Mouse (Mus musculus) megakaryocyte progenitor cell, adult 5-6 weeks (primary cell): ENCODE measurements around the gene Mbnl1. TPM values are rescaled to one million over a fixed set of nuclear protein-coding genes. Genes with fewer than 3 reads are reported as not detected.
A peak's percentile ranks its signal among the peaks of the same experiment; 100 is the strongest.

ENCODE experiments used
- ATAC-seq: replicated peaks from 2 replicates; pipeline ENCODE4 v1.8.0; 2016; ENCODE audit warnings: mild to moderate bottlenecking, moderate TSS enrichment, inconsistent platforms; ENCODE audit not compliant: poor library complexity
- total RNA-seq, 2 experiments: library from RNA; stranded (forward) in 1 of 2; stranded (reverse) in 1 of 2; fragments of 157-497, 149-512 nt in 1 of 2; fragments of 200-1000 nt in 1 of 2; gene quantifications; 2 replicates each; pipeline versions ENCODE4 v1.2.3 to v1.2.4; 2015 to 2017

Gene Mbnl1
- total RNA-seq, 2 experiments from 2014 or later = 545 to 611 TPM

DNA sequence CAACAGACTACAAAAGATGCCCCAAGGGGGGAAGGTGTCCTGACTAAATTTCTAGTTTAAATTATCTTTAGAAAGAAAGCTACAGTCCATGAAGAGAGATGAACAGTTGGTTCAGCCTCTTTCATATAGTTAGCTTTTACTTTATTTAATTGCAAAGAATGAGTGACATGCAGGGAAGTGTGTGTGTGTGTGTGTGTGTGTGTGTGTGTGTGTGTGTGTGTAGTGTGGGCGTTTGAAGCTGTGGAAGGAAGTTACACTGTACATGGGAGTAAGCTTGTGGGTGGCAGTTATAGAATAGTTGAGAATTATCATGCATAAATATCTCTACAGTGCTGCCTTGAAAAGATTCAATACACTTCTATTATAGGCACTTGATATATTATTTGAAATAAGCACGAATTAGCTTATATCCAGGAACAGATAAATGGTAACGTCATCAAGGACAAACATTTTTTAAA is 14.1 kb downstream of the Mbnl1 start:
- no peak for ATAC-seq

DNA sequence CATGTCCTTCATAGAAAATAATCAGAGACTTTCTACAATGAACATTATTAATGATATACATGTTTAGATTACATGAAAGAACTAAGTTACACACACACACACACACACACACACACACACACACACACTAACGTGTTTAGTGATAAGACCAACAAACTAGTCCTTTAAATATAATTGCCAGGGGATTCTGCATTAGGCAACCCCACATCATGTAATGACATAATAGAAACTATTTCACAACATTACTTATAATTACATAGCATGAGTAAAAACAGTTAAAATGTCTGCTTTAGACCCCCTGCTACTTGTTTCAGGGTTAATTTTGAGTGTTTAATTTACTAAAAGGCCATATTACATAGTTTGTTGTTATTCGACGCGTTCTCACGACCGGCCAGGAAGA is 16.9 kb downstream of the Mbnl1 start:
- ATAC-seq = peak; percentile 55; the same call in 1 of the 2 replicates

DNA sequence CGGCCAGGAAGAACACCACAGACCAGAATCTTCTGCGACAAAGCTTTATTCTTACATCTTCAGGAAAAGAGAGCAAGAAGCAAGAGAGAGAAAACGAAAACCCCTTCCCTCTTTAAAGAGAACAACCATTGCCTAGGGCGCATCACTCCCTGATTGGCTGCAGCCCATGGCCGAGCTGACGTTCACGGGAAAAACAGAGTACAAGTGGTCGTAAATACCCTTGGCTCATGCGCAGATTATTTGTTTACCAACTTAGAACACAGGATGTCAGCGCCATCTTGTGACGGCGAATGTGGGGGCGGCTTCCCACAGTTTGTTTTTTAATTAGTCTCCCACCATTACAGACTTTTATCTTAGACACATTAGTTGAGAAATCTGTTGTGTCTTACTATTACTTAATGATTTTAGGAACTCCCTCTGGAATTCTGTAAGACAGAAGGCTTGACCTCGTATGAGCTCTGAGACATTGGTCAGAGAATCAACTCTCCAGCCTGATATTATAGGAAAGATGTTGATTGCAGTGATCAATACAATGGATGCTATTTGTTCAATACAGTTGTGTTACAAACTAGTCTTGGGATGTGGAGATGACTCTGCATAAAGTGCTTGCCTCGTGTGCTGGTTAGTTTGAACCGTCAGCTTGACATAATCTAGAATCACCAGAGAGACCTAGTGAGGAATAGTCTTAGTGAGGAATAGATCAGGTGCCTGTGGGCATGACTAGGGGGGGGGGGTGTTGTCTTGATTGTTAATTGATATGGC is 22.3 kb downstream of the Mbnl1 start:
- ATAC-seq = peak; percentile 27

DNA sequence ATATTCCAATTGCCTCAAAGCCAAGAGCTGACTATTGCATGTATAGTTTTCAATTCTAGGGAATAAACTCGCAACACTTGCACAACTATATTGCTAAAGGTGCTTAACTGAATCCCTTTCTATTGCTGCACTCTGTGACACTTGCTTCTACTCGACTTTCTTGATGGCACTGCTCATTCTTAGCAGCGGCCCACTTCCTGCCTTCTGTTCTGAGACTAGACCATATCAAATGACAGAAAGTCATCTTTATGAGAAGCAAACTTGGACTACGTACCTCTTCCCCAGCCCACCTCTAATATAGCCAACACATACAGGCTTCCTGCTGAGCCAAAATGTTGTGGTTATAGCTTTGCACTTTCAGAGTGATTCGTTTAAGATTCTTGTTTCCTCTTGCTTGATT is 23.6 kb downstream of the Mbnl1 start:
- ATAC-seq = no peak; the same call in 1 of the 2 replicates

DNA sequence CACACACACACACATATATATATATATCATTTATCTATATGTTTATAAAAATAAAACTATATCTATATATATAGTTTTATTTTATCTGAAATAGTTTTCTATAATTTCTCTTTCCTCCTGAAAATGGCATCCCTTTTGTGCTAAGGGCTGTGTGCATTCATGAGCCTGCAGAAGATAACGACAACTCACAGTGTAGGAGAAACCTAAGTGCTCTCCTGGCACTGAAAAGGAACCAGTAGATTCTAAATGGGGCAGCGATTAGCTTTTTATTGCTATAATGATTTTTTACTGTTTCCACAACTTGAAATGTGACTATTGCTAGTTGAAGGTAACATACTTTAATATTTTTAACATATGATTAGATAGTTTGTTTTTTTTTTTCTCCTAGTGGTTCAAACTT is 25.5 kb downstream of the Mbnl1 start:
- no peak for ATAC-seq

DNA sequence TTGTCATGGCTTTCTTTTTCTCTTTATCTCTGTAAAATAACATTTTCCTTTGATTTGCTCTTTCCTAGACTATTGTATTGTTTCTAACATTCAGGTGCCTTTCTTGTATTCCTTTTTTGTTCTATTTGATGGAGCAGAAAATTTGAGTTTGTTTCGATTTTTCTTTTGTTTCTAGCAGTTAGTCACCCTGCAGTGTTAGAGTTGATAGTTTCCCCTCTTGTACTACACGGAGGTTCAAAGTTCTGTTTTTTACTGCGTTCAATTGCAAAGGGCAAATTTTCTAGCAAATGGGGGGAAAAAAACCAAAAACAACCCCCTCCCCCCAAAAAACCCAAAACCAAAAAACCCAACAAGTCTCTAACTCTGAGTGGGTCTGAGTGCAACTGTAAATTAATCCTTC is 26.0 kb downstream of the Mbnl1 start:
- no peak for ATAC-seq

DNA sequence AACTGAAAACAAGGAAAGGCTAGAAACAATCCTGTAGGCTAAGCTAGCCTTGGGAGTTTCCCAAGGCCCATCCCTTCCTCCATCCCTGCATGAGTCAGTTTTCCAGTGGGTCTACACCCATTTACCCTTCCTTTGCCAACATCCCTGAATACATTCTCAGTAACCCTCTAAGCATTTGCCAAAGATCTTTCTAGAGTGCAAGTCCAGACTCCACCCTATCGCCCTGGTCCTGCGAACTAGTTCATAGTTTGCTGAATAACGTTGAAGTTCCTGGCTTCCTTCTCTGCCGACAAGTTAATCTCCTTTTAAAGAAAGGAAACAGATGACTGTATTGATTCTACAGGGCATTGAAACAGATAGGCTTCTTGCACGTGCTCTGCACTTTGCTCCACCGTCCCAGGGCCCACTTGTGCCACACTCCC is 26.5 kb downstream of the Mbnl1 start:
- ATAC-seq = peak; percentile 28

DNA sequence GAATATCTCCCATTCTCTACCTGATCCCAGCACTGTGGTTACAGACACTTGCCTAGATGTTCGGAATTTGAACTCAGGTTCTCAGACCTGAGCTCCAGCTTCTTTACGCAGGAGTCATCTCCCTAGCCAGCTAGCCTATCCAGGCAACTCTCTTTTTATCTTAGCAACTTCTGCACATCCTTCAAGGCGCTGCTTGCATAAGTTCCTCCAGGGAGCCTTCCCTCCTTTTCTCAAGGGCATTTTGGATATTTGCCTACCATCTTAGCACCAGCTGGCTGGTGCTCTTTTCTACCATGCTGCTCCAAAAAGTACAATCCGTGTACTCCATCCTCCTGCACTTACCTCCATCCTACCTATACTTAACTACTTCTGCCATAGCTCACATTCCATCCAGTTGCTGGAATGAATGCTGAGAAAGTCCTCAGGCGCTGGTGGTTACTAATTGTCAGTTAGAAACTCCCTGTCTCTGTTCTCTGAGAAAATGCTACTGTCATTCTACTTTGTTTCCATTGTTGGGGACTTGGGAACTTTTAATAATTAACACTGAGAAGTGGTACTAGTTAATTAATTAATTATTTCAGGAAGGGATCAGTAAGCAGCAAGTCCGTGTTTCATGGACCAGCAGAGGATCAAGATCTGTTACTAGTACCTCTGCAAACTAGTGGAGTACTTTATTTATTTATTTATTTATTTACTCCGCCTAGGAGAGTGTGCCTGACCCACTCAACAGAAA is 27.3 kb downstream of the Mbnl1 start:
- no peak for ATAC-seq

DNA sequence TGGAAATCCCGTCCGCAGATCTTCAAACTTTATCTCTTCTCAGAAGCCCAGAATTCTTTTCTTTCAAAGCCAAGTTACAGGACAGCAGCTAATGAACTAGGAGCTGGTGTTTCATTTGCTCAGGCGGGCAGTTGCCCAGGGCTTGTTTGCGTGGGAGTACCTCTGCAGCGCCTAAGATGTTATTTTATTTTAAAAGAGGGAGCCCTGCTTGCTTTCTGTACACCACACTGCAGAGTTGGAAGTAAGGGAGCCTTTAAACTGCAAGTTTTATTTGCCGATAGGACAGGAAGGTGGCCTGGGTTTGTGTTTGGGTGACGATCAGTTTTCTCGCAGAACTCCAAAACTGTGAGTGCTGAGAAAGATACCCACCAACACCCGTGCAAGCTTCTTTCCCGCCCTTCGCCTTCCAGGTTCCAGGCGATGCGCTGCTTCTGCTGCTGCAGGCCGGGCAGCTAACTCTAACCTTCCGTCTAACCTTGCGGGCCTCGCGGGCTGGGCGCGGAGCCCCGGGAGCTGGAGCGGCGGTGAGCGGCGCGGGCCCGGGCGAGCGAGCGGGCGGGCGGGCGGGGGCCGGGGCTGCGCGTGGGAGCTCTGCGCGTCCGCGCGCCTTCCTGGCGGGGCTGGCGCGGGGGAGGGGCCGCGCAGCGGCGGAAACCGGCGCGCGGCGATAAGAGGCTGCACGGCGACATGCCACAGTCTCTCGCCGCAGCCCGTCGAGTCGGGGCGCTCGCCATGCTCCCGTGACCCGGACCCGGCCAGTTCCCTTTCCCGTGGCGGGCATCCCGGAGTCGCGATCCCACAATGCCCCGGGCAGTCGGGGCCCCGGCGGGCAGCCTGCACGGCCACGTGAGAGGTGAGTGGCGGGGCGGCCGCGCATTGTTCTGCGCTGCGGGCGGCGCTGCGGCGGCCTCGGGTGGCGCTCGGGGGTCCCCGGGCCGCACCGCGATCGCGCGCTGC is 28.2 kb downstream of the Mbnl1 start:
- peak; percentile 52 for ATAC-seq

DNA sequence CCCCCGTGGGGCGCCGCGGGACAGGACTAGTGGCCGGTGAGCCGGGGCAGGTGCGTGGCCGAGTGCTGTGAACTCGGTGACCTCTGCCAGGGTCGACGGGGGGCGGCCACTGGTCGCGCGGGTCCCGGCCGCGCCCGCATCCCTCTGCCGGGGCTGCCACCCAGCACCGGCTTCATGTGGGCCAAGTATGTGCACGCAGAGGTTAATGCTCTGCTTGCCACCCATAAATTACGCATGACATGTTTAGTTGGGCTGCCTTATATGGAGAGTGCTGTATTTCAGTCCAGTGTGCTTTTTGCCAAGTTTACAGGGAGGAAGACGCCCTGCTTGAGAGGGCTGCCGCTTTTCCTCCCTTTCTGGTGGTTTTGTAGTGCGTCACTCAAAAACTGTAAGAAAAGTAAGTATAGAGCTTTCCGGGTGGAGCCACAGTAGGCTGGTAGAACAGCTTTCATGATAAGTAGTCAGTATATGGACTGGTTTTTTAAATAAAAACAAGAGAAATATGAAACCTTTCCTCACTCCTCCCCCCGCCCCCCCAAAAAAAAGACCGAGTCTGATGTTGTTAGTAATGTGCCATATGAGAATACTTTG is 29.0 kb downstream of the Mbnl1 start:
- ATAC-seq = peak; percentile 17

DNA sequence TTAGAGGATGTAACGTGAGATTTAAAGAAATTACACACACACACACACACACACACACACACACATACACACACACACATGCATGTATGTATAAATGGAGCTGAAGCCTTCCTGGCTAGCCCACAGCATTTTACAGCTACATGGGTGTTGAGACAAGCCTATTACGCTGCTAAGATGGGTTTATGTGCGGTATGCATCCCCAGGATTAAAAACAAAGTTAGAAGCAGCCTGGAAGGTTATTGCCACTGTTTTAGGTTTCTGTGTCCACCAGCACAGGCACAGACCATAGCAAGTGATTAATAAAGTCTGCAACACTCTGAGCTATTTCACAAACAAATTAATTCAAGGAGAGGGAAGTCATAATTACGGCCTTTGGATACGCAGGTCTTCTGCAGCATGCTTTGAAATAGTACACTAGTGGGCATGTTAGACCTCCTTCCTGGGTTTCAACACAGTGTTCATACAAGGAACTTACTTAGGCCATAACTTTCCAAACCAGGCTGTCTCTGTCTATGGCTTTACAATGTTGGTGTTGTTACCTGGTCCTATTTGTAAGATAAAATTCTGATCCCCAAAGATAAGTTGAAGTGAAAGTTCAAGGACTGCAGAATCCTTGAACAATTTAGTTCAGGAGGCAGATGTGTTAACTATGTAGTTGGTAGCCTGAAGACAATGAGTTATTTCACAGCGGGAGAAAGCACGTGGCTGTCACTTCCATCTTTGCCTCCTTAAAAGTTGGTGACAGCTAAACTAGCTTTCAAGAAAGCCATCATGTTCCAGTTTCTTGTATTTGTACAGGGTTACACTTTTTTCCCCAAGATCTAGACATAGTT is 29.7 kb downstream of the Mbnl1 start:
- ATAC-seq = peak; percentile 24; the same call in 1 of the 2 replicates

DNA sequence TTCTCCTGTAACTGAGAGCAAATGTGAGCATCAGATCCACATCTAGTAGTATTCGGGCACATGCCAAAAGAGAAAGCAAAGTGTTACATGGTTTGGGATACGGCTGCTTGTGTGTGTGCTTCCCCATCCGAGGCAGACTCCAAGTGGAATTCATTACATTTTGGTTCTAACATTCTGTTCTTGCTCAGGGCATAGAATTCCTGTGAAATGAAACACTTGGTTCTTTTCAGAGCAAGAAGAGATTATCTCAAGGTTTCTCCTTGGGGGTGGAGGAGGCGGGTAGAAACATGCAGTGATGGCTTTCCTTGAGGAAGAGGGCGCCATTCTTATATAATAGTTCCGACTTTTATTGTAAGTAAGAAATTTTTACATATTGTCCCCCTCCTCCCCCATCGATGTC is 30.6 kb downstream of the Mbnl1 start:
- ATAC-seq = no peak

DNA sequence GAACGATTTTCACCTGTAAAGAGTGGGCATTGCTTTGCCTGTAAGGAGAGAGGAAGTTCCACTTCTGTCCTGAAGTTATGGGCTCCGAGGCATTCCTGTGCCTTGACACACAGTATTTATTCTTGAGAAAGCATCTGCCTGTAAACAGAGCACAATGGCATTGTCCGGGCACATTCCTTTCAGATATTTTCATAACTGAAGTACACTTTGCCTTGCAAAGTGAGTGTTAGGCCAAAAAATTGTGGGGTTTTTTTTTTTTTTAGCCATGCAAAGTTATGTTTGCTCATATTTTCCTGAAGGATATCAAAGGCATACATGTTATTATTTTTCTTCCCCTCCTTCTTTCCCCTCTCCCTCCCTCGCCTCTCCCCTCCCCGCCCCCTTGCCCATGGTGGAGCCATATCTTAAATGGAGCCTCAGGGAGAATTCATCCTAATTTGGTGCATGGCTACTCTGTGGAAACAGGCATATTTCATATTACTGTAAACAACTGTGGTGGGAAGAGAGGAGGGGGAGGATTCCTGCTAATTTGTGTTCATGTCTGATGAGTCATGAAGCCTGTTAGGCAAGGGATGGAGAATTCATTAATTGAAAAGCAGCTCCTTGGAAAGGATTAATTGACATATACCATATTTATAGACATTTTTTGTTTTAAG is 32.3 kb downstream of the Mbnl1 start:
- no peak for ATAC-seq

DNA sequence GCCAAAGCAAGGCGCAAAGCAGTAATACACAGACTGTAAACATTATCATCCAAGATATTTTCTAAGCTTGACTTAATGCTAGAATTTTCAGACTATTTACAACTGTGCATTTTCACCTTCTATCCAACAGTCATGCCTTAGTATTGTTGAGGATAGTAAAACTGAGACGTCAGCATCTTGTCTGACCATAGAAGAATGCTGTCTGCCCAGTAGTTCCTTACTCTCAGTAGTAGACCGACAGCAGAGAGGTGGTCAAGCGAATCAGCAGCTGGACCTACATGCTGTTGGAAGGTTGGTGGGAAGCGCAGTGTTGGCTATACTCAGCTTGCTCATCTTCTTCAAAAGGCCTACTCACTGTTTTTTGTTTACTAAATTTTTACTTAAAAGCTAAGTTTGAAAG is 34.2 kb downstream of the Mbnl1 start:
- ATAC-seq = no peak

DNA sequence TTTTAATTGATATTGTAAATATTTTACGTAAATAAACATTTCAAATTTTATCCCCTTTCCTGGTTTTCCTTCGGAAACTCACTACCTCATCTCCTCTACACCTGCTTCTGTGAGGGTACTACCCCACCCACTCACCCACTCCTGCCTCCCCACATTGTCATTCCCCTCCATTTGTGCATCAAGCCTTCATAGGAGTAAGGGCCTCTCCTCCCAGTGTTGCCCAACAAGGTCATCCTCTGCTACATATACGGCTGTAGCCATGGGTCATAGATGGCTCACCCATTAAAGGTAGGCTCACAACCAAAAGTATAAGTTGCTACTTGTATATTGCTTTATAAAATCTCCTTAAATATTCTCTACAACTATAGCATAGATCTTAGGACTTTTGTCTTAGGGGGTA is 34.9 kb downstream of the Mbnl1 start:
- no peak for ATAC-seq

DNA sequence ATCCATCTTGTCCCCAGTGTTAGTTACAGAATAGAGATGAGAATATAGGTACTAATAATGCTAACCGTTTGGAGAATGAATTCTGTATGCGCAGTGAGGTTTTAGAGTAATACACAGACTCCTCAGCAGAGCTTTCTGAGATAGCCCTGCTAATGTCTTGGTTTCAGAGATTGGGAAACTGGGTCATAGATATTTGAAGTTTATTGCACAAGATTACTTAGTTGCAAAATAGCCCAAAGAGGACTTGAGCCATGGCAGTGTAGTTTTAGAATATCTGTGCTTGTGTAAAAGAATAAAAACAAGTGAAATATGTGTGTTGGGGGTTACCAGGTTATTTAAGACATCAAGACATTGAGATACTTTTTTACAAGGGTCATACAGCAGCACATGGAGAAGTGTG is 35.3 kb downstream of the Mbnl1 start:
- ATAC-seq = peak; percentile 44

DNA sequence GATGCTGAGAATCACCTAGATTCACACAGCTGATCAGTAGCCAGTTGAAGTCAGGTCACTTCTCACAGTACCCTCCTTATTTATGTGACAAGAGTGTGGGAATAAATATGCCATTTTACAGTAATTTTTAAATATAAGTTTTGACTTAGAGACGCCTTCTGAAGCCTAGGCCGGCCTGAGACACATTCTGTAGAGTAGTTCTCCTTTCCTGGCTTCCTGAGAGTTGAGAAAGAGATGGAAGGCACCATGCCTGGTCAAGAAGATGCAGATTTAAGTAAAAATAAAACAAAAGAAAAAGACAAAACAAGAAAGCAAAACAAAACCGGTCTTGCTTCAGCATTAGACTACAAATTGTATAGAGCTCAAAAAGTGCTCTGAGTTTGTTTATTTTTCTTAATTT is 38.6 kb downstream of the Mbnl1 start:
- ATAC-seq = peak; percentile 51

DNA sequence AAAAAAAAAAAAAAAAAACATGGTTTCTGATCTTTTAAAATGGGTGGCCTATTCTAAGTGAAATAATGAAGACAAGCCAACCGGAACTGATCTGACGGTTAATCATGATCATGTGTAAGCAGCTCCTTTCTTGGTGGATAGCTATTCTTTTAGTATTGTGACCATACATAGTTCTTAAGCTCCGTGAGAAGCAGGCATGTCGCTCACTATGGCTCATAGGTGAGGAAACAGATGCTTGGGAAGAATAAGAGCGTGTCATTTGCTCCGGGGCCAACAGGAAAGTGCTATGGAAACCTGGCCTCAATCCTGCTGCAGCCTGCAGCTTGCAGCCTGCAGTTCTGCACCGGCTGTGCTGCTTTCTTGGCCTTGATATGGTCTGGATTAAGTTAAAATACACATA is 40.7 kb downstream of the Mbnl1 start:
- ATAC-seq = no peak

DNA sequence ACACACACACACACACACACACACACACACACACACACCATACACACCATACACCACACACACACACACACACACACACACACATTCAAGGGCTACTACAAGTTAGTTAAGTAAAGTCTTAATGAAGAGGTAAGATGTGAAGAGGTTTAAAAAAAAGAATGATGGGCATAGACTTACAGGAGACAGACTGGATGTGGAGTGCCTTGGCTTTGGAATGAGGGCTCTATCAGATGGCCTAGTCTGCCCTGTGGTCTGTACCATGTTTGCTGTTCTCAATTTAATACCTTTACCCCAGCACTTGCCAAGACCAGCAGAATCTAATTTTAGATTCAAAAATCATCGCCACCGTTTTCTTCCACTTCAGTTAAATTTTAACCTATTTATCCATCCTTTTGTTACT is 41.1 kb downstream of the Mbnl1 start:
- no peak for ATAC-seq
